Mouse (Mus musculus): ENCODE measurements around the gene Sema4d.
"Not testable (repeated sequence)": the region's sequence is repeated elsewhere in the genome, so short reads cannot be mapped to it uniquely, and the experiment has no call there.

Gene Sema4d

GRCm38 (mm10) chr13:51679332-51679731, 114.2 kb downstream of the Sema4d start:
- DNase-seq (ENCODE audit: low read depth), result no peak

- DNase-seq (ENCODE audit: low read depth), result no peak
Measured at GRCm38 (mm10) chr13:51678687-51679086, 114.9 kb downstream of the Sema4d start.

- no peak for DNase-seq (ENCODE audit: low read depth)
Measured at GRCm38 (mm10) chr13:51677630-51678185, 115.8 kb downstream of the Sema4d start.

- DNase-seq (ENCODE audit: low read depth), result no peak
Measured at GRCm38 (mm10) chr13:51677041-51677440, 116.5 kb downstream of the Sema4d start.

- DNase-seq (ENCODE audit: low read depth), result no peak
Measured at GRCm38 (mm10) chr13:51676641-51677040, 116.9 kb downstream of the Sema4d start.

GRCm38 (mm10) chr13:51668195-51668594, 125.4 kb downstream of the Sema4d start:
- not testable (repeated sequence) for DNase-seq (ENCODE audit: low read depth)

GRCm38 (mm10) chr13:51663561-51663960, 130.0 kb downstream of the Sema4d start:
- DNase-seq (ENCODE audit: low read depth), result no peak

- DNase-seq (ENCODE audit: low read depth), result no peak
Measured at GRCm38 (mm10) chr13:51659573-51659972, 134.0 kb downstream of the Sema4d start.

GRCm38 (mm10) chr13:51658094-51658493, 135.5 kb downstream of the Sema4d start:
- DNase-seq (ENCODE audit: low read depth), result no peak

GRCm38 (mm10) chr13:51656516-51657235, 136.9 kb downstream of the Sema4d start:
- no peak for DNase-seq (ENCODE audit: low read depth)

- no peak for DNase-seq (ENCODE audit: low read depth)
Measured at GRCm38 (mm10) chr13:51653961-51654360, 139.6 kb downstream of the Sema4d start.

- no peak for DNase-seq (ENCODE audit: low read depth)
Measured at GRCm38 (mm10) chr13:51653159-51653558, 140.4 kb downstream of the Sema4d start.

GRCm38 (mm10) chr13:51651408-51652064, 142.0 kb downstream of the Sema4d start, which contains the start of gene Secisbp2:
TSS of gene Secisbp2 (plus strand) at chr13:51651697.
- DNase-seq (ENCODE audit: low read depth), result peak; percentile 75

GRCm38 (mm10) chr13:51649740-51650139, 143.8 kb downstream of the Sema4d start:
- DNase-seq (ENCODE audit: low read depth), result no peak

GRCm38 (mm10) chr13:51648237-51648636, 145.3 kb downstream of the Sema4d start:
- DNase-seq (ENCODE audit: low read depth), result no peak

GRCm38 (mm10) chr13:51647770-51648169, 145.8 kb downstream of the Sema4d start:
- DNase-seq (ENCODE audit: low read depth), result no peak

- no peak for DNase-seq (ENCODE audit: low read depth)
Measured at GRCm38 (mm10) chr13:51646362-51647027, 147.1 kb downstream of the Sema4d start.

GRCm38 (mm10) chr13:51645872-51646271, 147.7 kb downstream of the Sema4d start:
- no peak for DNase-seq (ENCODE audit: low read depth)

GRCm38 (mm10) chr13:51644829-51645789, 148.4 kb downstream of the Sema4d start, which contains the start of gene Cks2:
TSS of gene Cks2 (plus strand) at chr13:51645232.
- DNase-seq (ENCODE audit: low read depth), result peak; percentile 96

GRCm38 (mm10) chr13:51643924-51644828, 149.4 kb downstream of the Sema4d start:
- no peak for DNase-seq (ENCODE audit: low read depth)

All from fibroblast of lung, adult 2 months (primary cell).